Mouse (Mus musculus): ENCODE measurements around the gene Olfr1500.
"Not testable (repeated sequence)": the region's sequence is repeated elsewhere in the genome, so short reads cannot be mapped to it uniquely, and the experiment has no call there.

Gene Olfr1500

GRCm38 (mm10) chr19:13830388-13830787, at the start of gene Olfr1500:
Olfr1500 (minus strand) TSS chr19:13830488.
- in situ Hi-C loops (cut with MboI, MseI), result no loop called here

- in situ Hi-C loops (cut with MboI, MseI), result no loop called here
These were observed 31.2 kb upstream of the Olfr1500 start, which contains the start of gene Olfr1502 for GRCm38 (mm10) chr19:13861495-13861894. Olfr1502 (plus strand) TSS chr19:13861795.

- in situ Hi-C loops (cut with MboI, MseI), result not testable (repeated sequence)
These were observed 20.3 kb upstream of the Olfr1500 start, which contains the start of gene Olfr1501 for GRCm38 (mm10) chr19:13850592-13850991. Olfr1501 (minus strand) TSS chr19:13850692.

- in situ Hi-C loops (cut with MboI, MseI), result no loop called here
These were observed 1.8 kb downstream of the Olfr1500 start for GRCm38 (mm10) chr19:13828447-13828846.

GRCm38 (mm10) chr19:13820847-13821246, 9.4 kb downstream of the Olfr1500 start:
- in situ Hi-C loops (cut with MboI, MseI), result loop anchor here (25.0 kb wide), 2 partner anchors 1109 to 1309 kb away; partner anchors contain the start of gene Dtx4 (in 1 of the 2)

GRCm38 (mm10) chr19:13819347-13819746, 10.9 kb downstream of the Olfr1500 start, which contains the start of gene Olfr1499:
Olfr1499 (minus strand) TSS chr19:13819447.
- in situ Hi-C loops (cut with MboI, MseI), result loop anchor here (25.0 kb wide), 2 partner anchors 1107 to 1307 kb away; partner anchors contain the start of gene Dtx4 (in 1 of the 2)

GRCm38 (mm10) chr19:13818827-13819226, 11.5 kb downstream of the Olfr1500 start:
- in situ Hi-C loops (cut with MboI, MseI), result loop anchor here (25.0 kb wide), 2 partner anchors 1107 to 1307 kb away; partner anchors contain the start of gene Dtx4 (in 1 of the 2)

GRCm38 (mm10) chr19:13812823-13813222, 17.5 kb downstream of the Olfr1500 start:
- in situ Hi-C loops (cut with MboI, MseI), result loop anchor here (25.0 kb wide), 2 partner anchors 1101 to 1301 kb away; partner anchors contain the start of gene Dtx4 (in 1 of the 2)

GRCm38 (mm10) chr19:13805486-13805885, 24.8 kb downstream of the Olfr1500 start:
- in situ Hi-C loops (cut with MboI, MseI), result loop anchor here (25.0 kb wide), 2 partner anchors 1093 to 1293 kb away; partner anchors contain the start of gene Dtx4 (in 1 of the 2)

- in situ Hi-C loops (cut with MboI, MseI), result no loop called here
These were observed 32.2 kb downstream of the Olfr1500 start, which contains the start of gene Olfr1497 for GRCm38 (mm10) chr19:13798102-13798501. Olfr1497 (minus strand) TSS chr19:13798202.

GRCm38 (mm10) chr19:13777578-13777977, 52.7 kb downstream of the Olfr1500 start, which contains the start of gene Olfr1496:
Olfr1496 (plus strand) TSS chr19:13777878.
- in situ Hi-C loops (cut with MboI, MseI), result no loop called here

All from T-helper 17 cell (primary cell).